Mouse (Mus musculus) heart, postnatal 10 days (tissue): ENCODE data around the gene Ctps. TPM values are rescaled to one million over a fixed set of nuclear protein-coding genes. Genes with fewer than 3 reads are reported as not detected.

Source experiments
- total RNA-seq, 2 experiments: library from RNA; stranded (reverse); gene quantifications; 2 replicates each; pipeline ENCODE4 v1.2.3; 2021

The Ctps gene
- total RNA-seq, 2 experiments from 2014 or later, result 44.2 to 66.0 TPM

Other genes with a start within 250 kb of the Ctps start
- gene Scmh1, start 165.0 kb downstream of the Ctps start, total RNA-seq, result 10 to 100 TPM; 77.3 to 80.1 TPM
- gene Slfnl1, start 38.0 kb downstream of the Ctps start, total RNA-seq, result under 1 TPM in 1 of 2 experiments, not detected in 1; 0.29 TPM
- gene Gm8439, start 18.5 kb upstream of the Ctps start, total RNA-seq, result not detected
- 10 to 100 TPM; 76.0 to 81.5 TPM for gene Cited4, start 96.3 kb upstream of the Ctps start, total RNA-seq
- 1 to 10 TPM; 3.3 to 3.5 TPM for gene Kcnq4, start 178.3 kb upstream of the Ctps start, total RNA-seq